Mouse (Mus musculus) heart, postnatal 4 days (tissue): Measurements from ENCODE around the gene Slc1a3. TPM values are rescaled to one million over a fixed set of nuclear protein-coding genes. Genes with fewer than 3 reads are reported as not detected.

Experiments
- DNase-seq: peaks from one replicate; pipeline ENCODE4 v3.0.0; 2021
- total RNA-seq, 2 experiments: library from RNA; stranded (reverse); gene quantifications; 2 replicates each; pipeline ENCODE4 v1.2.3; 2021

Gene Slc1a3
- total RNA-seq, 2 experiments from 2014 or later: 2.3 to 2.8 TPM

DNA sequence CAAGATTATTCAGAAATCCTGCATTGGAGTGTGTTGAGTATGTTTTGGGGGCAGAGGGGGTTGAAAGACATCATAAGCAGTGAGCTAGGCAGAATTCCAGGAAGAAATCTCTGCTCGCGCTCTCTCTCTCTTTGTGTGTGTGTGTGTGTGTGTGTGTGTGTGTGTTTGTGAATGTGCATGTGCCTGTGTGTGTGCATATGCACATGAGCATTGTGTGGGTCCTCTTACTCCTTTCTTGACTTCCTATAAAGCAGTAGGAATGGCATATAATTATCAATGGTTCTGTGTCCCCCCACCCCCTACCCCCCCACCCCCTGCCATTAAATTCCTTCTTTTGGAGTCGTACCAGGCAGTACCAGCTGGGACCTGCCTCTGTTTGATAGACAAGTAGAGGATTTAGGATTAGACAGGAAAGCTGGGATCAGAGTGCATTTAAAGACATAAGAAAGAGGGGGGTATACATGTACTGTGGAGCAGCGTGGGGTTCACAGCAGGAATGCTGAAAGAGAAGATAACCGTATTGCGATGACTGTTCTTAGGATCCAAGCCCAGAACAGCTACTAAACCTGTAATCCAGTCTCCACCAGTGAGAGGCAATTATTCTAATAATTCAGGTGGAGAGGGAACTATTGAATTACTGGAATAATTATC, 104.9 kb downstream of the Slc1a3 start:
- DNase-seq: no peak

DNA sequence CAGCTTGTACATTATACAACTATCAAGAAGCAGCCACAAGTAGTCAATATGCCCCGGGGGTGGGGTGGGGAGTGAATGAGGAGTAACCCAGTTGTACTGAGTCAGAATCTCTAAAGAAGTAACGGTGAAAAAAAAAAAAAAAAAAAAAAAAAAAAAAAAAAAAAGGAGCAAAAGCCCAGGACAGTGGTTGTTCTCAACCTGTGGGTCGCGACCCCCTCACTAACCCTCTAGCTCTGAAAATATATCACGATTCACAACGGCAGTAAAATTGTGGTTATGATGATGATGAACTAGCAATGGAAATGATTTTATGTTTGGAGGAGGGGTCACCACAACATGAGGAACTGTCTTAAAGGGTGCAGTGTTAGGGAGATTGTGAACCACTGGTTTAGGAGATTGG, 108.2 kb downstream of the Slc1a3 start:
- no peak for DNase-seq

DNA sequence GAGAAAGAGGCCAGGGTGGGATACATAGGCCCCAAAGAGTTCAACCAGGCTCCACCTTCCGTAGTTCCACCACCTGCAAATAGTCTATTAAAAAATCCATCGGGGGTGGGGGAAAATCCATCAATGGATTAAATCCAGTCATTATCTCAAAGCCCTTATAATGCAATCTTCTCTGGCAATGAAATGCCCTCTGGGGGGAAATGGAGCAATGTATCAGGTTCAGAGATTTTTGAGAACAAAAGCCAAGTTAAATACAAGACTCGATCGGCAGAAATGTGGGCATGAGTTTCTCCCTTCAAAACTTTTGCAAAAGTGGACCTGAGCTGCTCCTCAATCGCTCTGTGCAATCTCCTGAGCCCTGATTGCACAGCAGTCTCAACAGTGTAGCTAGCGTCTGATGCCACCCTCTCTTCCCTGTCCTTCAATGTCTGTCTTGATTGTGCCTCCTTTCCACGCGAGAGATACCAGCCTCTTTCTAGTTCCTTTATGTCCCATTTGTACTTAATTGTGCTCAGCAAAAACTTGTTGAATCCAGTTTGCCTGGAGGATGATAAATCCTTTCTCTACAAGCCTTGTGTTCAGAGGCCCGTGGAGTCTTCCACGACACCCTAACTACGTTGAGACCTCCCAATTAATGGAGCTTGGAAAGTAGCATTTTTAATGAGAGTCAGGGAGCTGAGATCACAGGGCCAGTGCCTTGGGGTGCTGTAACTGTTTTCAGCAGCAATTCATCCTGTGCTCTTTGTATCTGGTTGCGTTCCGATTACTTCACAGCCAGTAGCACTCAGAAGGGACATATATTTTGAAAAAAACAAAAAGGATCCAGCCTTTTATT, 109.0 kb downstream of the Slc1a3 start:
- no peak for DNase-seq

DNA sequence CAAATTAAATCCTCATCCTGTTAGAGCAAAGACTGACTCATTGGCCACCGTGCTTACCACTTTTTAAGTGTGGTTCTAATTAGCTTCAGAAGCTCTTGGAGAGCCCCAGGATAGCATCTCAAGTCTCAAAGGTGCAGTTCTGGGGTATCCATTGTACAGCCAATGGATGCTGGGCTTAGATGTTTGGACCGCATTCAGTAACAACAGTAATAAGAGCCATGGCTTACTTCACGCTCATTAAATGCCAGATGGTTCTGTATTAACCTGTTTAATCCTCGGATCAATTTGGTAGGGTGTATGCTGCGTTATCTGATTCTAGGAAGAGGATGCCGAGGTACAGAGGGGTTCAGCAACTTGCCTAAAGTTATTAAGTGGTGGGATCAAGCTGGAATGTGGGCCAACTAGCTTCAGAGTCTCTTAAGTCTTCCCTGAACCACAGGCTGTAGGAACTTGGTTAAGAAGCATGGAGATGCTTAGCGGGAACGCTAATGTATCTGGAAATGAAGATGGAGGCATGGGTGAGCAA, 114.1 kb downstream of the Slc1a3 start:
- no peak for DNase-seq

DNA sequence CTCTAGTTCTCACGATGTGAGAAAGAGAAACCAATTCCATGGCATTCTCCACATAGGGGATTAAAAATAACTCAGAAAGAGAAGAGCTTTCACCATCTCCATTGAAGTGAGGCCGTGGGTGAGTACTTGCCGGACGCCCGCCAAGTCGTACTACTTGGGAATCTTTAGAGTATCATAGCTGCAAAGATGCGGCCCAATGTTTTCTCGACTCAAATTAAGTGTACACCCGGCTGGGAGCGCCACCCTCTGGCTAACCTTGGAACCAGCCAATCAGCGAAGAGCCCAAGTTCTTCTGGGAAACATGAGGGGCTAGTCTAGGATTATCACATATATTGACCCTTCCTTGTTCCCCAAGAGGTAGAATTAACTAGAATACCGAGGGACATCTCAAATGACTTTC, 115.3 kb downstream of the Slc1a3 start:
- DNase-seq: no peak

DNA sequence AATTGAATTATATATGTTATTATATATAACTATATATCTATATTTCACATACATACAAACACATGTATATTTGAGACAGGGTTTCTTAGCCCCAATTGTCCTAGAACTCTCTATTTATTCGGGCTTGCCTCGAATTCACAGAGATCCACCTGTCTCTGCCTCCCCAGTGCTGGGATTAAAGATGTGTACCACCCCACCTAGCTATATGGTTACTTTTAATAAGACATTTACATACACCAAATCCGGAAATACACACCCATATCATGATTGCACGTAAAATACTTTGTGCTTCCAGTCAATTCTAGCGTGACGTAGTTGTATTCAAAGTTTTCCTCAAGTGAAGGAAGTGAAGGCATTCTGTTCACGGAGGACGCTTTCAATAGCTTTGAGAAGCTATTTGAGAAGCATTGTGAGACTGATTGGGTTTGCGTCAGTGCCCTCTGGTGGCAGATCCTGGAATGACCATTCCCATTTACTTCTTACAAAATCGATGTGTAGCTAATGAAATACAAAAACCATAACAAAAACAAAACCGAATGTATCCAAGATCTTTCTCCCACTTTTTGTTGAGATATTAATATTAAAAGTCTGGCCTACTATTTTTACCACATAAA, 121.0 kb downstream of the Slc1a3 start:
- DNase-seq: peak; percentile 75

DNA sequence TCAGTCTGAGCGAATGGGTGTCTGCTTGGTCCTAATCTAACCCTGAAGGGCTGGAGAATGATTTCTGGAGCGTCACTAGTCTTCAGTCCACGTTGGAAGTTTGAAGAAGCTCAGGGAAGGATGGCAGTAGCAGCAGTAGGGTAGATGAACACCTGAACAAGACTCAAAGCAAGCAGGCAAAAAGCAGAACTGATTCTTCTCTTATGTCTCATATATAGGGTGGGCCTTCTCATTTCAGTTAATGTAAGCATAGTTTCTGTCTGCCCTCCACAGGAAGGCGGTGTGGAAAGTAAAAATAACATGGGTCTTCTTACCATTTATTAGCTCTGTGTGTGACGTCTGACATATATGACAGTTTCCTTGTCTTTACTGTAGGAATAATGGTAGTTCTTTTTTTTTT, 122.5 kb downstream of the Slc1a3 start:
- DNase-seq: no peak

DNA sequence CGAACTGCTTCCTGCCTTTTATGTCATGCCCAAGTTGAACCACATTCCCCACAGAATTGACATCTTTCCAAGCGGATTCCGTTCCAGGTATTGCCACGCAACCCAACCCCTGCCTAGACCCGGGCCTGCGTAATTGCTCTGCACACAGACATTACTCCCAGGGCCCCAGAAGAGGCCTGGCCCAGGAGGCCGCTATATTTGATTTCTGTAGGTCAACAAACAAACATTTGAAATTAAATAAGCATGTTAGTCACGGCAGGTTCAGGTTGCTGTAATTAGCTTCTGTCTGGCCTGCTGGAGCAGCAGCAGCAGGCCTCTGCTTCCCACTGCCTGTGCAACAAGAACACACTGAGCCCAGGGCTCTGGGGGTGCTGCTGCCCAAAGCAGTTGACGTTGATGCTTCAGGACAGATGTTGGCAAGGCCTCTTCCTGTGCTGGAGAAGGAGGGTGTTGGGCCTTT, 123.7 kb downstream of the Slc1a3 start:
- no peak for DNase-seq

Other genes starting within 250 kb of the Slc1a3 start
- not detected for gene Gm2310, start 190.8 kb downstream of the Slc1a3 start, total RNA-seq